Comparison of ENCODE assay signal across 8 mouse cellular contexts in the genomic region with DNA sequence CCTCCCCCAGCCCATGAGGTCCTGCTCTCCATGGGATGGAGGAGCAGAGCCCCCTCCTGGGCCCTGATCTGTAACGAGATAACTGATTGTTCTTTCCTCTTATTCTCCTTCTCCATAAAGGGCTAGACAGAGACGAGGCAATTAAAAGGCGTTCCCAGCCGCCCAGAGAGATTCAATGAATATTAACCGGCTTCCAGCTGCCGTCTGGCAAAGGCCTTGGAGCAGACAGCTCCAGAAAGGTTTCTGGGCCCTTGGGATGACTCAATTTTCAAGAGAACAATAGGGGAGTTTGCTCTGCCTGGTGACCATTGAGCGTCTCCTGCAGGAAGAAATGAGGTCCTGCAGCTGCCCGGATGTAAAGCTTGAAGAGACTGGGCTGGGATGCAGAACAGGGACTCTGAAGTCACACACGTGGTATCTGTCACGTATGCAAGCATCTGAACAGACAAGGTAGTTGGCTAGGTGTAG.
DNase-seq lines count a peak whose midpoint lies in the region; ATAC-seq and TF ChIP-seq lines count a peak whose summit lies in the region.

No protein-coding gene starts in this region.

- H3K9ac ChIP-seq in forebrain, embryonic 11.5 days (ENCODE audit: low read length), result no peak overlapping the region
- no peak overlapping the region for H3K9ac ChIP-seq in lung, embryonic 14.5 days

- H3K36me3 ChIP-seq in forebrain, embryonic 11.5 days (ENCODE audit: control insufficient read depth, insufficient read depth, low read length), result no peaks in the 10 kb centered on the region
- no peaks in the 10 kb centered on the region for H3K36me3 ChIP-seq in lung, embryonic 14.5 days (ENCODE audit: insufficient read depth)
- no peaks in the 10 kb centered on the region for H3K36me3 ChIP-seq in small intestine, adult 2 months (ENCODE audit: control insufficient read depth, insufficient read depth, low read length)

- peak; percentile 70 for TF ChIP-seq CTCF in lung, embryonic 14.5 days (IDR thresholded peaks at IDR 0.05; ENCODE audit: low read depth)
- peak; percentile 33; the same call in 1 of the 2 replicates for TF ChIP-seq CTCF in small intestine, adult 2 months (IDR thresholded peaks at IDR 0.05; ENCODE audit: extremely low read depth, insufficient read length, insufficient replicate concordance, low read depth, low read length)

- no peaks in the 10 kb centered on the region for H3K27me3 ChIP-seq in forebrain, embryonic 11.5 days (ENCODE audit: control insufficient read depth, insufficient read depth, low read length)
- H3K27me3 ChIP-seq in lung, embryonic 14.5 days (ENCODE audit: insufficient read depth, low read length), result no peaks in the 10 kb centered on the region
- no peaks in the 10 kb centered on the region for H3K27me3 ChIP-seq in small intestine, adult 2 months (ENCODE audit: control insufficient read depth, insufficient read depth, low read length)

- TF ChIP-seq POLR2A in small intestine, adult 2 months (IDR thresholded peaks at IDR 0.05; ENCODE audit: low read depth, low read length), result no peak

- no peak overlapping the region for H3K4me2 ChIP-seq in forebrain, embryonic 11.5 days (ENCODE audit: low read depth, low read length, severe bottlenecking)
- H3K4me2 ChIP-seq in lung, embryonic 14.5 days, result no peak overlapping the region

- peak; percentile 71 for ATAC-seq in forebrain, embryonic 11.5 days (replicated peaks; ENCODE audit: low FRiP score)
- ATAC-seq in lung, embryonic 14.5 days (ENCODE audit: insufficient read depth), result no peak

- H3K4me3 ChIP-seq in forebrain, embryonic 11.5 days (ENCODE audit: low read depth, low read length), result no peak overlapping the region
- H3K4me3 ChIP-seq in lung, embryonic 14.5 days (ENCODE audit: low read depth, low read length), result no peak overlapping the region
- no peak overlapping the region for H3K4me3 ChIP-seq in small intestine, adult 2 months (ENCODE audit: low read depth, low read length)

- WGBS in forebrain, embryonic 11.5 days, result 7% methylated on average over 10 of the region's 10 CpGs
- WGBS in lung, embryonic 14.5 days, result 18% methylated on average over 10 of the region's 10 CpGs
- WGBS in small intestine, adult 2 months, result 10% methylated on average over 10 of the region's 10 CpGs

- H3K27ac ChIP-seq in forebrain, embryonic 11.5 days (ENCODE audit: low read depth, low read length), result no peak overlapping the region
- H3K27ac ChIP-seq in lung, embryonic 14.5 days (ENCODE audit: low read depth), result no peak overlapping the region
- no peak overlapping the region for H3K27ac ChIP-seq in small intestine, adult 2 months (ENCODE audit: insufficient read depth, low read depth, low read length)

- no peaks in the 10 kb centered on the region for H3K4me1 ChIP-seq in forebrain, embryonic 11.5 days (replicated peaks; ENCODE audit: control insufficient read depth, insufficient read depth, low read length)
- no peaks in the 10 kb centered on the region for H3K4me1 ChIP-seq in lung, embryonic 14.5 days (ENCODE audit: insufficient read depth)
- H3K4me1 ChIP-seq in small intestine, adult 2 months (ENCODE audit: control insufficient read depth, insufficient read depth, insufficient read length, low read length), result no peaks in the 10 kb centered on the region

- H3K9me3 ChIP-seq in forebrain, embryonic 11.5 days (ENCODE audit: control insufficient read depth, low read length), result no peaks in the 10 kb centered on the region
- no peaks in the 10 kb centered on the region for H3K9me3 ChIP-seq in lung, embryonic 14.5 days (ENCODE audit: low read depth, low read length)

- DNase-seq in layer of hippocampus, postnatal 10 days (ENCODE audit: low spot score in 2 of 2), result peak; percentile 17 to 43
- DNase-seq in layer of hippocampus, postnatal 36 days, result no peak
- DNase-seq in adrenal gland, adult (ENCODE audit: inconsistent age in 2 of 2, low spot score in 1 of 2), result peak; percentile 53 to 82
- DNase-seq in forebrain, embryonic 11.5 days (ENCODE audit: low spot score), result peak; percentile 69
- peak; percentile 65 for DNase-seq in lung, embryonic 14.5 days
- no peak for DNase-seq in thymus, postnatal 4 days
- DNase-seq in frontal cortex, postnatal 14 days (ENCODE audit: low spot score in 2 of 2), result no peak

Comparison
In these comparisons a context has a peak if more than half of its experiments do, and no peak if none do; other contexts are left out.
1. DNase-seq: peak in layer of hippocampus, postnatal 10 days (2 of 2), adrenal gland, adult (2 of 2), forebrain, embryonic 11.5 days (single experiment) and lung, embryonic 14.5 days (single experiment); none in layer of hippocampus, postnatal 36 days (0 of 2), thymus, postnatal 4 days (single experiment) and frontal cortex, postnatal 14 days (0 of 2).